Mouse (Mus musculus) neural tube, embryonic 12.5 days (tissue): ENCODE results near the gene AI413582. TPM values are rescaled to one million over a fixed set of nuclear protein-coding genes. Genes with fewer than 3 reads are reported as not detected.

ENCODE experiments used
- ATAC-seq: fragments of 200-750 bp; cut with Nextera tagmentation; 2 replicates; pipeline ENCODE4 v1.8.0; 2017; ENCODE audit warnings: low read depth, mild to moderate bottlenecking, moderate TSS enrichment, moderate library complexity; ENCODE audit not compliant: low FRiP score
- H3K27ac ChIP-seq: fragments of 300-500 bp; sonication (generic); 2 replicates; pipeline ENCODE4 v1.5.1; 2016
- H3K27me3 ChIP-seq: fragments of 300-500 bp; sonication (generic); replicated peaks from 2 replicates; pipeline ENCODE4 v1.6.1; 2016; ENCODE audit warnings: mild to moderate bottlenecking
- H3K36me3 ChIP-seq: fragments of 300-500 bp; sonication (generic); 2 replicates; pipeline ENCODE4 v1.6.1; 2016; ENCODE audit warnings: mild to moderate bottlenecking
- H3K4me1 ChIP-seq: fragments of 300-500 bp; sonication (generic); 2 replicates; pipeline ENCODE4 v1.6.1; 2016
- H3K4me2 ChIP-seq: fragments of 300-500 bp; sonication (generic); replicated peaks from 2 replicates; pipeline ENCODE4 v1.6.1; 2016; ENCODE audit warnings: mild to moderate bottlenecking
- H3K4me3 ChIP-seq: fragments of 300-500 bp; sonication (generic); 2 replicates; pipeline ENCODE4 v1.5.1; 2016
- H3K9ac ChIP-seq: fragments of 300-500 bp; sonication (generic); 2 replicates; pipeline ENCODE4 v1.6.1; 2016; ENCODE audit warnings: mild to moderate bottlenecking
- H3K9me3 ChIP-seq: fragments of 300-500 bp; sonication (generic); 2 replicates; pipeline ENCODE4 v1.6.1; 2016; ENCODE audit warnings: mild to moderate bottlenecking
- WGBS: fragments of 180-500 bp; shearing (Covaris S2); methylation state at CpG from one replicate; pipeline ENCODE4 v1.1.7; 2016; 5-methylcytosine and 5-hydroxymethylcytosine counted together
- polyA plus RNA-seq: library from polyadenylated mRNA; unstranded; fragments of >200 nt; fragmentation: Nextera tagmentation; extraction: Ambion mirVana; gene quantifications from 2 replicates; pipeline ENCODE4 v1.2.1, GENCODE M21; 2016

The AI413582 gene
- polyA plus RNA-seq, 1 experiment from 2014 or later, result 30.9 TPM

GRCm38 (mm10) chr17:27549234-27549633, 16.3 kb downstream of the AI413582 start:
- no peak overlapping the region for H3K4me3 ChIP-seq
- H3K9ac ChIP-seq, result no peak overlapping the region; the same call in 1 of the 2 replicates
- WGBS, result 41% methylated on average over 8 of the region's 8 CpGs
- H3K4me1 ChIP-seq, result peaks cover 15% of the 10 kb centered on the region
- H3K27ac ChIP-seq, result no peak overlapping the region
- no peak for ATAC-seq
- no peaks in the 10 kb centered on the region for H3K9me3 ChIP-seq
- 0 out of 2 replicates have a peak overlapping the region, but pooled peaks have one; percentile 10 for H3K4me2 ChIP-seq
- H3K36me3 ChIP-seq, result no peaks in the 10 kb centered on the region
- no peaks in the 10 kb centered on the region for H3K27me3 ChIP-seq

GRCm38 (mm10) chr17:27547253-27547868, 18.2 kb downstream of the AI413582 start:
- no peaks in the 10 kb centered on the region for H3K9me3 ChIP-seq
- no peak overlapping the region for H3K27ac ChIP-seq
- ATAC-seq, result no peak
- H3K9ac ChIP-seq, result no peak overlapping the region
- no peak overlapping the region for H3K4me3 ChIP-seq
- peaks cover 15% of the 10 kb centered on the region for H3K4me1 ChIP-seq
- H3K27me3 ChIP-seq, result no peaks in the 10 kb centered on the region
- no peaks in the 10 kb centered on the region for H3K36me3 ChIP-seq
- no peak overlapping the region for H3K4me2 ChIP-seq
- 85% methylated on average over 9 of the region's 9 CpGs for WGBS

GRCm38 (mm10) chr17:27546574-27547085, 18.9 kb downstream of the AI413582 start:
- Histone ChIP-seq H3K9me3 (no peaks in the 10 kb centered on the region), H3K36me3 (no peaks in the 10 kb centered on the region), H3K27ac (no peak overlapping the region), H3K4me3 (no peak overlapping the region), H3K4me2 (no peak overlapping the region), H3K27me3 (no peaks in the 10 kb centered on the region), H3K9ac (no peak overlapping the region), H3K4me1 (peaks cover 15% of the 10 kb centered on the region)
- WGBS, result 69% methylated on average over 7 of the region's 7 CpGs
- ATAC-seq, result no peak

GRCm38 (mm10) chr17:27545991-27546390, 19.6 kb downstream of the AI413582 start:
- Histone ChIP-seq H3K27ac (no peak overlapping the region), H3K9ac (no peak overlapping the region), H3K27me3 (no peaks in the 10 kb centered on the region), H3K4me3 (no peak overlapping the region), H3K9me3 (no peaks in the 10 kb centered on the region), H3K4me1 (peaks cover 15% of the 10 kb centered on the region), H3K36me3 (no peaks in the 10 kb centered on the region), H3K4me2 (no peak overlapping the region)
- ATAC-seq, result no peak
- WGBS, result 51% methylated on average over 12 of the region's 12 CpGs

- H3K4me1 ChIP-seq, result peaks cover 11% of the 10 kb centered on the region
- H3K27ac ChIP-seq, result no peak overlapping the region
- no peaks in the 10 kb centered on the region for H3K9me3 ChIP-seq
- 85% methylated on average over 11 of the region's 11 CpGs for whole genome bisulfite sequencing
- ATAC-seq, result no peak
- H3K36me3 ChIP-seq, result no peaks in the 10 kb centered on the region
- H3K4me2 ChIP-seq, result no peak overlapping the region
- H3K9ac ChIP-seq, result no peak overlapping the region
- no peak overlapping the region for H3K4me3 ChIP-seq
- H3K27me3 ChIP-seq, result no peaks in the 10 kb centered on the region
These were observed 21.0 kb downstream of the AI413582 start for GRCm38 (mm10) chr17:27544551-27544950.

GRCm38 (mm10) chr17:27541984-27542383, 23.6 kb downstream of the AI413582 start:
- H3K27ac ChIP-seq, result no peak overlapping the region
- H3K4me3 ChIP-seq, result no peak overlapping the region
- H3K4me1 ChIP-seq, result no peaks in the 10 kb centered on the region
- H3K9ac ChIP-seq, result no peak overlapping the region
- H3K4me2 ChIP-seq, result no peak overlapping the region
- no peaks in the 10 kb centered on the region for H3K36me3 ChIP-seq
- H3K27me3 ChIP-seq, result no peaks in the 10 kb centered on the region
- H3K9me3 ChIP-seq, result no peaks in the 10 kb centered on the region
- ATAC-seq, result no peak
- WGBS, result 81% methylated on average over 3 of the region's 3 CpGs

- H3K9ac ChIP-seq, result no peak overlapping the region
- no peaks in the 10 kb centered on the region for H3K36me3 ChIP-seq
- H3K4me3 ChIP-seq, result no peak overlapping the region
- no peak overlapping the region for H3K4me2 ChIP-seq
- no peak overlapping the region for H3K27ac ChIP-seq
- H3K9me3 ChIP-seq, result no peaks in the 10 kb centered on the region
- 68% methylated on average over 2 of the region's 2 CpGs for WGBS
- no peaks in the 10 kb centered on the region for H3K27me3 ChIP-seq
- no peaks in the 10 kb centered on the region for H3K4me1 ChIP-seq
- ATAC-seq, result no peak
These were observed 24.3 kb downstream of the AI413582 start for GRCm38 (mm10) chr17:27541261-27541660.

GRCm38 (mm10) chr17:27534718-27535117, 30.8 kb downstream of the AI413582 start:
- H3K4me2 ChIP-seq, result no peak overlapping the region
- no peak overlapping the region for H3K27ac ChIP-seq
- no peak overlapping the region for H3K4me3 ChIP-seq
- no peaks in the 10 kb centered on the region for H3K4me1 ChIP-seq
- H3K36me3 ChIP-seq, result no peaks in the 10 kb centered on the region
- no peaks in the 10 kb centered on the region for H3K9me3 ChIP-seq
- H3K27me3 ChIP-seq, result no peaks in the 10 kb centered on the region
- ATAC-seq, result peak; percentile 65
- no peak overlapping the region for H3K9ac ChIP-seq
- WGBS, result 5% methylated on average over 10 of the region's 10 CpGs

GRCm38 (mm10) chr17:27533354-27533753, 32.2 kb downstream of the AI413582 start:
- no peak for ATAC-seq
- Histone ChIP-seq H3K27me3 (no peaks in the 10 kb centered on the region), H3K36me3 (no peaks in the 10 kb centered on the region), H3K4me3 (no peak overlapping the region), H3K9me3 (no peaks in the 10 kb centered on the region), H3K27ac (no peak overlapping the region), H3K4me2 (no peak overlapping the region), H3K4me1 (no peaks in the 10 kb centered on the region), H3K9ac (no peak overlapping the region)
- 87% methylated on average over 3 of the region's 3 CpGs for WGBS

- Histone ChIP-seq H3K27me3 (no peaks in the 10 kb centered on the region), H3K27ac (no peak overlapping the region), H3K36me3 (no peaks in the 10 kb centered on the region), H3K4me3 (no peak overlapping the region), H3K4me2 (no peak overlapping the region), H3K9me3 (no peaks in the 10 kb centered on the region), H3K9ac (no peak overlapping the region), H3K4me1 (no peaks in the 10 kb centered on the region)
- WGBS, result 88% methylated on average over 8 of the region's 8 CpGs
- ATAC-seq, result no peak
These were observed 33.5 kb downstream of the AI413582 start for GRCm38 (mm10) chr17:27532095-27532494.

GRCm38 (mm10) chr17:27528767-27529166, 36.8 kb downstream of the AI413582 start:
- 72% methylated on average over 5 of the region's 5 CpGs for WGBS
- H3K9ac ChIP-seq, result no peak overlapping the region

GRCm38 (mm10) chr17:27528030-27528429, 37.5 kb downstream of the AI413582 start:
- Histone ChIP-seq H3K9me3 (no peaks in the 10 kb centered on the region), H3K4me1 (no peaks in the 10 kb centered on the region), H3K9ac (no peak overlapping the region), H3K4me2 (no peak overlapping the region), H3K36me3 (no peaks in the 10 kb centered on the region), H3K4me3 (no peak overlapping the region), H3K27me3 (no peaks in the 10 kb centered on the region; the same call in 1 of the 2 replicates), H3K27ac (no peak overlapping the region)
- ATAC-seq, result no peak
- 58% methylated on average over 8 of the region's 8 CpGs for WGBS

More at GRCm38 (mm10) chr17:27528767-27529166, 36.8 kb downstream of the AI413582 start:
- Histone ChIP-seq H3K4me3 (no peak overlapping the region), H3K27ac (no peak overlapping the region), H3K4me2 (no peak overlapping the region), H3K4me1 (no peaks in the 10 kb centered on the region), H3K36me3 (no peaks in the 10 kb centered on the region), H3K27me3 (no peaks in the 10 kb centered on the region), H3K9me3 (no peaks in the 10 kb centered on the region)
- ATAC-seq, result no peak

GRCm38 (mm10) chr17:27527188-27527587, 38.4 kb downstream of the AI413582 start:
- no peak for ATAC-seq

More at GRCm38 (mm10) chr17:27527188-27527587, 38.4 kb downstream of the AI413582 start:
- no peak overlapping the region for H3K27ac ChIP-seq
- H3K4me2 ChIP-seq, result no peak overlapping the region
- no peaks in the 10 kb centered on the region for H3K9me3 ChIP-seq
- 78% methylated on average over 6 of the region's 6 CpGs for WGBS
- H3K4me3 ChIP-seq, result no peak overlapping the region
- no peak overlapping the region for H3K9ac ChIP-seq
- no peaks in the 10 kb centered on the region for H3K36me3 ChIP-seq
- peaks cover 1% of the 10 kb centered on the region; the same call in 1 of the 2 replicates for H3K27me3 ChIP-seq
- no peaks in the 10 kb centered on the region for H3K4me1 ChIP-seq
